Mouse (Mus musculus): ENCODE results near the gene Asic2. TPM values are rescaled to one million over a fixed set of nuclear protein-coding genes. Genes with fewer than 3 reads are reported as not detected.

The Asic2 gene
- polyA plus RNA-seq, 1 experiment from 2014 or later = 8.7 TPM

- Histone ChIP-seq H3K9me3 (ENCODE audit: control insufficient read depth, low read length) (no peaks in the 10 kb centered on the region), H3K4me3 (replicated peaks; ENCODE audit: low read length) (no peak overlapping the region), H3K27ac (ENCODE audit: low read length) (no peak overlapping the region), H3K9ac (replicated peaks; ENCODE audit: low read depth, low read length) (no peak overlapping the region), H3K4me1 (replicated peaks; ENCODE audit: control insufficient read depth, insufficient read depth, low read length) (0 out of 2 replicates have a peak, but pooled peaks cover 5% of the 10 kb centered on the region), H3K27me3 (replicated peaks; ENCODE audit: control insufficient read depth, insufficient read depth, low read length) (no peaks in the 10 kb centered on the region), H3K36me3 (ENCODE audit: control insufficient read depth, insufficient read depth) (no peaks in the 10 kb centered on the region), H3K4me2 (ENCODE audit: low read length) (no peak overlapping the region)
- no peak for ATAC-seq
- WGBS = 90% methylated on average over 2 of the region's 2 CpGs
Observed at GRCm38 (mm10) chr11:81414596-81414995, 553.7 kb downstream of the Asic2 start.

GRCm38 (mm10) chr11:81411251-81411650, 557.0 kb downstream of the Asic2 start:
- Histone ChIP-seq H3K4me1 (replicated peaks; ENCODE audit: control insufficient read depth, insufficient read depth, low read length) (0 out of 2 replicates have a peak, but pooled peaks cover 3% of the 10 kb centered on the region), H3K9me3 (ENCODE audit: control insufficient read depth, low read length) (no peaks in the 10 kb centered on the region)
- 86% methylated on average over 4 of the region's 4 CpGs for WGBS

GRCm38 (mm10) chr11:81405951-81406350, 562.3 kb downstream of the Asic2 start:
- Histone ChIP-seq H3K36me3 (ENCODE audit: control insufficient read depth, insufficient read depth) (no peaks in the 10 kb centered on the region), H3K27me3 (replicated peaks; ENCODE audit: control insufficient read depth, insufficient read depth, low read length) (no peaks in the 10 kb centered on the region), H3K4me1 (replicated peaks; ENCODE audit: control insufficient read depth, insufficient read depth, low read length) (no peaks in the 10 kb centered on the region), H3K9me3 (ENCODE audit: control insufficient read depth, low read length) (no peaks in the 10 kb centered on the region), H3K27ac (ENCODE audit: low read length) (no peak overlapping the region), H3K4me2 (ENCODE audit: low read length) (no peak overlapping the region), H3K4me3 (replicated peaks; ENCODE audit: low read length) (no peak overlapping the region), H3K9ac (replicated peaks; ENCODE audit: low read depth, low read length) (no peak overlapping the region)
- no peak for ATAC-seq
- 95% methylated on average over 2 of the region's 2 CpGs for WGBS

More at GRCm38 (mm10) chr11:81411251-81411650, 557.0 kb downstream of the Asic2 start:
- Histone ChIP-seq H3K27me3 (replicated peaks; ENCODE audit: control insufficient read depth, insufficient read depth, low read length) (no peaks in the 10 kb centered on the region), H3K36me3 (ENCODE audit: control insufficient read depth, insufficient read depth) (no peaks in the 10 kb centered on the region), H3K4me3 (replicated peaks; ENCODE audit: low read length) (no peak overlapping the region), H3K27ac (ENCODE audit: low read length) (no peak overlapping the region), H3K4me2 (ENCODE audit: low read length) (no peak overlapping the region), H3K9ac (replicated peaks; ENCODE audit: low read depth, low read length) (no peak overlapping the region)
- ATAC-seq = no peak

- Histone ChIP-seq H3K4me1 (replicated peaks; ENCODE audit: control insufficient read depth, insufficient read depth, low read length) (no peaks in the 10 kb centered on the region), H3K27me3 (replicated peaks; ENCODE audit: control insufficient read depth, insufficient read depth, low read length) (no peaks in the 10 kb centered on the region), H3K4me3 (replicated peaks; ENCODE audit: low read length) (no peak overlapping the region), H3K27ac (ENCODE audit: low read length) (no peak overlapping the region), H3K36me3 (ENCODE audit: control insufficient read depth, insufficient read depth) (no peaks in the 10 kb centered on the region), H3K9me3 (ENCODE audit: control insufficient read depth, low read length) (no peaks in the 10 kb centered on the region), H3K4me2 (ENCODE audit: low read length) (no peak overlapping the region), H3K9ac (replicated peaks; ENCODE audit: low read depth, low read length) (no peak overlapping the region)
- no peak for ATAC-seq
- 92% methylated on average over 8 of the region's 8 CpGs for WGBS
Observed at GRCm38 (mm10) chr11:81402263-81402662, 566.0 kb downstream of the Asic2 start.

- no peak for ATAC-seq
- no peak overlapping the region for H3K9ac ChIP-seq (replicated peaks; ENCODE audit: low read depth, low read length)
- no peak overlapping the region for H3K4me3 ChIP-seq (replicated peaks; ENCODE audit: low read length)
- WGBS = 62% methylated on average over 9 of the region's 9 CpGs
- no peak overlapping the region for H3K27ac ChIP-seq (ENCODE audit: low read length)
- no peaks in the 10 kb centered on the region for H3K36me3 ChIP-seq (ENCODE audit: control insufficient read depth, insufficient read depth)
- no peaks in the 10 kb centered on the region for H3K27me3 ChIP-seq (replicated peaks; ENCODE audit: control insufficient read depth, insufficient read depth, low read length)
- no peaks in the 10 kb centered on the region for H3K9me3 ChIP-seq (ENCODE audit: control insufficient read depth, low read length)
- H3K4me1 ChIP-seq (replicated peaks; ENCODE audit: control insufficient read depth, insufficient read depth, low read length) = no peaks in the 10 kb centered on the region
- no peak overlapping the region for H3K4me2 ChIP-seq (ENCODE audit: low read length)
Observed at GRCm38 (mm10) chr11:81392855-81393254, 575.4 kb downstream of the Asic2 start.

GRCm38 (mm10) chr11:81386185-81386584, 582.1 kb downstream of the Asic2 start:
- 85% methylated on average over 2 of the region's 2 CpGs for WGBS

GRCm38 (mm10) chr11:81385547-81385946, 582.7 kb downstream of the Asic2 start:
- no peak overlapping the region for H3K4me2 ChIP-seq (ENCODE audit: low read length)
- no peaks in the 10 kb centered on the region for H3K9me3 ChIP-seq (ENCODE audit: control insufficient read depth, low read length)
- H3K4me3 ChIP-seq (replicated peaks; ENCODE audit: low read length) = no peak overlapping the region
- H3K36me3 ChIP-seq (ENCODE audit: control insufficient read depth, insufficient read depth) = no peaks in the 10 kb centered on the region
- H3K9ac ChIP-seq (replicated peaks; ENCODE audit: low read depth, low read length) = no peak overlapping the region
- H3K27ac ChIP-seq (ENCODE audit: low read length) = no peak overlapping the region
- no peak for ATAC-seq
- no peaks in the 10 kb centered on the region for H3K27me3 ChIP-seq (replicated peaks; ENCODE audit: control insufficient read depth, insufficient read depth, low read length)
- H3K4me1 ChIP-seq (replicated peaks; ENCODE audit: control insufficient read depth, insufficient read depth, low read length) = no peaks in the 10 kb centered on the region

More at GRCm38 (mm10) chr11:81386185-81386584, 582.1 kb downstream of the Asic2 start:
- Histone ChIP-seq H3K4me2 (ENCODE audit: low read length) (no peak overlapping the region), H3K9me3 (ENCODE audit: control insufficient read depth, low read length) (no peaks in the 10 kb centered on the region), H3K27ac (ENCODE audit: low read length) (no peak overlapping the region), H3K27me3 (replicated peaks; ENCODE audit: control insufficient read depth, insufficient read depth, low read length) (no peaks in the 10 kb centered on the region), H3K4me1 (replicated peaks; ENCODE audit: control insufficient read depth, insufficient read depth, low read length) (no peaks in the 10 kb centered on the region), H3K9ac (replicated peaks; ENCODE audit: low read depth, low read length) (no peak overlapping the region), H3K36me3 (ENCODE audit: control insufficient read depth, insufficient read depth) (no peaks in the 10 kb centered on the region), H3K4me3 (replicated peaks; ENCODE audit: low read length) (no peak overlapping the region)
- no peak for ATAC-seq

GRCm38 (mm10) chr11:81374841-81375240, 593.4 kb downstream of the Asic2 start:
- no peaks in the 10 kb centered on the region for H3K27me3 ChIP-seq (replicated peaks; ENCODE audit: control insufficient read depth, insufficient read depth, low read length)
- H3K4me2 ChIP-seq (ENCODE audit: low read length) = no peak overlapping the region
- ATAC-seq = no peak
- no peaks in the 10 kb centered on the region for H3K36me3 ChIP-seq (ENCODE audit: control insufficient read depth, insufficient read depth)
- no peak overlapping the region for H3K9ac ChIP-seq (replicated peaks; ENCODE audit: low read depth, low read length)
- no peak overlapping the region for H3K4me3 ChIP-seq (replicated peaks; ENCODE audit: low read length)
- peaks cover 10% of the 10 kb centered on the region for H3K4me1 ChIP-seq (replicated peaks; ENCODE audit: control insufficient read depth, insufficient read depth, low read length)
- H3K27ac ChIP-seq (ENCODE audit: low read length) = no peak overlapping the region
- 0 out of 2 replicates have a peak, but pooled peaks cover 2% of the 10 kb centered on the region for H3K9me3 ChIP-seq (ENCODE audit: control insufficient read depth, low read length)

GRCm38 (mm10) chr11:81374003-81374710, 594.1 kb downstream of the Asic2 start:
- no peak for ATAC-seq
- WGBS = 73% methylated on average over 8 of the region's 8 CpGs
- 0 out of 2 replicates have a peak, but pooled peaks cover 2% of the 10 kb centered on the region for H3K9me3 ChIP-seq (ENCODE audit: control insufficient read depth, low read length)

More at GRCm38 (mm10) chr11:81374003-81374710, 594.1 kb downstream of the Asic2 start:
- Histone ChIP-seq H3K36me3 (ENCODE audit: control insufficient read depth, insufficient read depth) (no peaks in the 10 kb centered on the region), H3K4me1 (replicated peaks; ENCODE audit: control insufficient read depth, insufficient read depth, low read length) (peaks cover 10% of the 10 kb centered on the region), H3K4me2 (ENCODE audit: low read length) (no peak overlapping the region), H3K4me3 (replicated peaks; ENCODE audit: low read length) (no peak overlapping the region), H3K27ac (ENCODE audit: low read length) (no peak overlapping the region), H3K9ac (replicated peaks; ENCODE audit: low read depth, low read length) (no peak overlapping the region), H3K27me3 (replicated peaks; ENCODE audit: control insufficient read depth, insufficient read depth, low read length) (no peaks in the 10 kb centered on the region)
